Mouse (Mus musculus) lung, embryonic 15.5 days (tissue): ENCODE measurements at regions not wholly inside any gene's neighbourhood (a gene's known extent, or its start where the extent isn't known, plus 50 kb on each side); places are given as distances from the start of the nearest gene placed in this dataset.

Experiments used
- ATAC-seq: fragments of 200-750 bp; cut with Nextera tagmentation; 2 replicates; pipeline ENCODE4 v1.8.0; 2017; ENCODE audit warnings: moderate number of reproducible peaks, borderline replicate concordance; ENCODE audit not compliant: low FRiP score, low TSS enrichment; ENCODE audit errors: extremely low read depth
- H3K27ac ChIP-seq: fragments of 300-500 bp; sonication (generic); 2 replicates; pipeline ENCODE4 v1.5.1; 2015; ENCODE audit warnings: moderate library complexity, mild to moderate bottlenecking, inconsistent platforms
- H3K27me3 ChIP-seq: fragments of 300-500 bp; sonication (generic); 2 replicates; pipeline ENCODE4 v1.6.1; 2015; ENCODE audit warnings: inconsistent platforms
- H3K36me3 ChIP-seq: fragments of 300-500 bp; sonication (generic); 2 replicates; pipeline ENCODE4 v1.6.1; 2015; ENCODE audit warnings: inconsistent platforms
- H3K4me1 ChIP-seq: fragments of 300-500 bp; sonication (generic); 2 replicates; pipeline ENCODE4 v1.6.1; 2015; ENCODE audit warnings: inconsistent platforms
- H3K4me2 ChIP-seq: fragments of 300-500 bp; sonication (generic); 2 replicates; pipeline ENCODE4 v1.6.1; 2015; ENCODE audit warnings: inconsistent platforms, mild to moderate bottlenecking, moderate library complexity
- H3K4me3 ChIP-seq: fragments of 300-500 bp; sonication (generic); 2 replicates; pipeline ENCODE4 v1.5.1; 2015; ENCODE audit warnings: mild to moderate bottlenecking, inconsistent platforms
- H3K9ac ChIP-seq: fragments of 300-500 bp; sonication (generic); 2 replicates; pipeline ENCODE4 v1.6.1; 2015; ENCODE audit warnings: inconsistent platforms
- H3K9me3 ChIP-seq: fragments of 300-500 bp; sonication (generic); 2 replicates; pipeline ENCODE4 v1.6.1; 2016; ENCODE audit warnings: inconsistent platforms
- WGBS: fragments of 180-500 bp; shearing (Covaris S2); methylation state at CpG from one replicate; pipeline ENCODE4 v1.1.7; 2015; 5-methylcytosine and 5-hydroxymethylcytosine counted together

GRCm38 (mm10) chr8:89307085-89307484 is 263.1 kb upstream of the Sall1 start:
- ATAC-seq = no peak
- Histone ChIP-seq H3K4me3 (no peak overlapping the region), H3K27ac (no peak overlapping the region), H3K4me1 (no peaks in the 10 kb centered on the region), H3K27me3 (no peaks in the 10 kb centered on the region), H3K9me3 (no peaks in the 10 kb centered on the region), H3K36me3 (no peaks in the 10 kb centered on the region), H3K9ac (no peak overlapping the region), H3K4me2 (no peak overlapping the region)
- WGBS = 71% methylated on average over 4 of the region's 4 CpGs

- Histone ChIP-seq H3K27ac (no peak overlapping the region), H3K36me3 (no peaks in the 10 kb centered on the region), H3K9me3 (no peaks in the 10 kb centered on the region), H3K27me3 (no peaks in the 10 kb centered on the region), H3K4me1 (no peaks in the 10 kb centered on the region), H3K9ac (no peak overlapping the region), H3K4me3 (no peak overlapping the region), H3K4me2 (no peak overlapping the region)
- no peak for ATAC-seq
- 75% methylated on average over 10 of the region's 10 CpGs for WGBS
Observed at GRCm38 (mm10) chr8:89304116-89304515, 260.2 kb upstream of the Sall1 start.

GRCm38 (mm10) chr8:89303326-89303725 is 259.4 kb upstream of the Sall1 start:
- Histone ChIP-seq H3K27me3 (no peaks in the 10 kb centered on the region), H3K9me3 (no peaks in the 10 kb centered on the region), H3K4me1 (no peaks in the 10 kb centered on the region), H3K4me2 (no peak overlapping the region), H3K27ac (no peak overlapping the region), H3K36me3 (no peaks in the 10 kb centered on the region), H3K9ac (no peak overlapping the region), H3K4me3 (no peak overlapping the region)
- 62% methylated on average over 4 of the region's 4 CpGs for WGBS
- ATAC-seq = no peak

GRCm38 (mm10) chr8:89299637-89300036 is 255.7 kb upstream of the Sall1 start:
- H3K36me3 ChIP-seq = no peaks in the 10 kb centered on the region
- no peak overlapping the region for H3K9ac ChIP-seq
- no peak overlapping the region for H3K4me3 ChIP-seq
- H3K27me3 ChIP-seq = no peaks in the 10 kb centered on the region
- 71% methylated on average over 4 of the region's 4 CpGs for WGBS
- ATAC-seq = no peak
- no peaks in the 10 kb centered on the region for H3K4me1 ChIP-seq
- H3K27ac ChIP-seq = no peak overlapping the region
- H3K4me2 ChIP-seq = no peak overlapping the region
- H3K9me3 ChIP-seq = no peaks in the 10 kb centered on the region

- Histone ChIP-seq H3K27ac (no peak overlapping the region), H3K27me3 (no peaks in the 10 kb centered on the region), H3K9ac (no peak overlapping the region), H3K4me2 (no peak overlapping the region), H3K9me3 (no peaks in the 10 kb centered on the region), H3K4me3 (no peak overlapping the region), H3K4me1 (no peaks in the 10 kb centered on the region), H3K36me3 (no peaks in the 10 kb centered on the region)
- ATAC-seq = no peak
- WGBS = 60% methylated on average over 5 of the region's 5 CpGs
Observed at GRCm38 (mm10) chr8:89295686-89296085, 251.7 kb upstream of the Sall1 start.

GRCm38 (mm10) chr8:89289017-89289416 is 245.1 kb upstream of the Sall1 start:
- WGBS = 13% methylated on average over 5 of the region's 5 CpGs
- H3K27me3 ChIP-seq = no peaks in the 10 kb centered on the region
- no peak overlapping the region for H3K4me3 ChIP-seq
- H3K9ac ChIP-seq = no peak overlapping the region
- H3K27ac ChIP-seq = no peak overlapping the region
- no peak overlapping the region for H3K4me2 ChIP-seq
- no peak for ATAC-seq
- H3K36me3 ChIP-seq = no peaks in the 10 kb centered on the region
- no peaks in the 10 kb centered on the region for H3K9me3 ChIP-seq
- H3K4me1 ChIP-seq = no peaks in the 10 kb centered on the region

- ATAC-seq = no peak
- no peak overlapping the region for H3K9ac ChIP-seq
- 80% methylated on average over 14 of the region's 14 CpGs for WGBS
Observed at GRCm38 (mm10) chr8:89284871-89285564, 241.1 kb upstream of the Sall1 start.

GRCm38 (mm10) chr8:89283105-89284096 is 239.4 kb upstream of the Sall1 start:
- 87% methylated on average over 17 of the region's 17 CpGs for WGBS
- Histone ChIP-seq H3K27me3 (no peaks in the 10 kb centered on the region), H3K4me3 (no peak overlapping the region), H3K4me1 (no peaks in the 10 kb centered on the region), H3K4me2 (no peak overlapping the region), H3K27ac (no peak overlapping the region), H3K9ac (no peak overlapping the region), H3K36me3 (no peaks in the 10 kb centered on the region), H3K9me3 (no peaks in the 10 kb centered on the region)
- no peak for ATAC-seq

More at GRCm38 (mm10) chr8:89284871-89285564, 241.1 kb upstream of the Sall1 start:
- no peak overlapping the region for H3K27ac ChIP-seq
- no peaks in the 10 kb centered on the region for H3K4me1 ChIP-seq
- H3K4me2 ChIP-seq = no peak overlapping the region
- H3K9me3 ChIP-seq = no peaks in the 10 kb centered on the region
- no peaks in the 10 kb centered on the region for H3K27me3 ChIP-seq
- no peak overlapping the region for H3K4me3 ChIP-seq
- H3K36me3 ChIP-seq = no peaks in the 10 kb centered on the region

- ATAC-seq = no peak
- Histone ChIP-seq H3K4me2 (no peak overlapping the region), H3K9ac (no peak overlapping the region), H3K27me3 (no peaks in the 10 kb centered on the region), H3K4me1 (no peaks in the 10 kb centered on the region), H3K4me3 (no peak overlapping the region), H3K36me3 (no peaks in the 10 kb centered on the region), H3K9me3 (no peaks in the 10 kb centered on the region), H3K27ac (no peak overlapping the region)
- WGBS = 46% methylated on average over 3 of the region's 3 CpGs
Observed at GRCm38 (mm10) chr8:89279844-89280243, 235.9 kb upstream of the Sall1 start.

- no peak for ATAC-seq
- WGBS = 58% methylated on average over 6 of the region's 6 CpGs
- no peaks in the 10 kb centered on the region for H3K9me3 ChIP-seq
- no peak overlapping the region for H3K4me2 ChIP-seq
- H3K4me1 ChIP-seq = no peaks in the 10 kb centered on the region
- H3K9ac ChIP-seq = no peak overlapping the region
- no peak overlapping the region for H3K4me3 ChIP-seq
- no peaks in the 10 kb centered on the region for H3K27me3 ChIP-seq
- H3K27ac ChIP-seq = no peak overlapping the region
- H3K36me3 ChIP-seq = no peaks in the 10 kb centered on the region
Observed at GRCm38 (mm10) chr8:89279142-89279541, 235.2 kb upstream of the Sall1 start.

GRCm38 (mm10) chr8:89273276-89273675 is 229.3 kb upstream of the Sall1 start:
- ATAC-seq = no peak
- Histone ChIP-seq H3K9ac (no peak overlapping the region), H3K4me1 (no peaks in the 10 kb centered on the region), H3K9me3 (no peaks in the 10 kb centered on the region), H3K36me3 (no peaks in the 10 kb centered on the region), H3K4me3 (no peak overlapping the region), H3K27me3 (peaks cover 28% of the 10 kb centered on the region), H3K27ac (no peak overlapping the region), H3K4me2 (no peak overlapping the region)
- WGBS = 53% methylated on average over 4 of the region's 4 CpGs

GRCm38 (mm10) chr8:89272381-89272815 is 228.4 kb upstream of the Sall1 start:
- peaks cover 28% of the 10 kb centered on the region for H3K27me3 ChIP-seq
- H3K9ac ChIP-seq = 0 out of 2 replicates have a peak overlapping the region, but pooled peaks have one; percentile 4
- no peak overlapping the region for H3K27ac ChIP-seq
- H3K4me3 ChIP-seq = peak overlapping the region; percentile 31
- no peaks in the 10 kb centered on the region for H3K9me3 ChIP-seq
- H3K36me3 ChIP-seq = no peaks in the 10 kb centered on the region
- H3K4me2 ChIP-seq = peak overlapping the region; percentile 64
- no peak for ATAC-seq
- 2% methylated on average over 28 of the region's 28 CpGs for WGBS
- no peaks in the 10 kb centered on the region for H3K4me1 ChIP-seq
